Mouse (Mus musculus): ENCODE results near the gene Rps19.
A peak's percentile ranks its signal among the peaks of the same experiment; 100 is the strongest.
"Not testable (repeated sequence)": the region's sequence is repeated elsewhere in the genome, so short reads cannot be mapped to it uniquely, and the experiment has no call there.

Gene Rps19

GRCm38 (mm10) chr7:24869532-24870165 is 14.5 kb upstream of the Rps19 start, which contains the start of the genes Lypd4 and Dmrtc2:
Gene Lypd4 (minus strand): TSS chr7:24869941.
Gene Dmrtc2 (plus strand): TSS chr7:24870057.
- no peak for DNase-seq (ENCODE audit: low read depth in 2 of 2, low spot score in 2 of 2)

GRCm38 (mm10) chr7:24877588-24877987 is 6.6 kb upstream of the Rps19 start:
- DNase-seq (ENCODE audit: low read depth in 2 of 2, low spot score in 2 of 2), result no peak

GRCm38 (mm10) chr7:24879620-24880019 is 4.6 kb upstream of the Rps19 start:
- no peak for DNase-seq (ENCODE audit: low read depth in 2 of 2, low spot score in 2 of 2)

GRCm38 (mm10) chr7:24882416-24883199 is 1.6 kb upstream of the Rps19 start:
- DNase-seq (ENCODE audit: low read depth in 2 of 2, low spot score in 2 of 2), result no peak

GRCm38 (mm10) chr7:24884693-24885291 is 621 bp downstream of the Rps19 start:
- no peak for DNase-seq (ENCODE audit: low read depth in 2 of 2, low spot score in 2 of 2)

- no peak for DNase-seq (ENCODE audit: low read depth in 2 of 2, low spot score in 2 of 2)
Observed at GRCm38 (mm10) chr7:24885468-24886307, 1.5 kb downstream of the Rps19 start.

- DNase-seq (ENCODE audit: low read depth in 2 of 2, low spot score in 2 of 2), result no peak
Observed at GRCm38 (mm10) chr7:24886308-24886633, 2.1 kb downstream of the Rps19 start.

- no peak for DNase-seq (ENCODE audit: low read depth in 2 of 2, low spot score in 2 of 2)
Observed at GRCm38 (mm10) chr7:24887096-24887495, 2.9 kb downstream of the Rps19 start.

GRCm38 (mm10) chr7:24889431-24890220 is 5.5 kb downstream of the Rps19 start:
- no peak for DNase-seq (ENCODE audit: low read depth in 2 of 2, low spot score in 2 of 2)

- DNase-seq (ENCODE audit: low read depth in 2 of 2, low spot score in 2 of 2), result peak; percentile 67 to 74
Observed at GRCm38 (mm10) chr7:24890281-24891216, 6.4 kb downstream of the Rps19 start.

GRCm38 (mm10) chr7:24891241-24892124 is 7.3 kb downstream of the Rps19 start:
- DNase-seq (ENCODE audit: low read depth in 2 of 2, low spot score in 2 of 2), result no peak

GRCm38 (mm10) chr7:24892125-24892583 is 8.0 kb downstream of the Rps19 start:
- no peak for DNase-seq (ENCODE audit: low read depth in 2 of 2, low spot score in 2 of 2)

GRCm38 (mm10) chr7:24895749-24896148 is 11.6 kb downstream of the Rps19 start:
- DNase-seq (ENCODE audit: low read depth in 2 of 2, low spot score in 2 of 2), result not testable (repeated sequence)

GRCm38 (mm10) chr7:24896269-24896668 is 12.1 kb downstream of the Rps19 start:
- no peak for DNase-seq (ENCODE audit: low read depth in 2 of 2, low spot score in 2 of 2)

GRCm38 (mm10) chr7:24897224-24897623 is 13.1 kb downstream of the Rps19 start, which contains the start of gene Cd79a:
Gene Cd79a (plus strand): TSS chr7:24897381.
- DNase-seq (ENCODE audit: low read depth in 2 of 2, low spot score in 2 of 2), result no peak

- no peak for DNase-seq (ENCODE audit: low read depth in 2 of 2, low spot score in 2 of 2)
Observed at GRCm38 (mm10) chr7:24897959-24898358, 13.8 kb downstream of the Rps19 start.

- no peak for DNase-seq (ENCODE audit: low read depth in 2 of 2, low spot score in 2 of 2)
Observed at GRCm38 (mm10) chr7:24901114-24901513, 16.9 kb downstream of the Rps19 start.

- peak in 1 of 2 experiments; percentile 35 for DNase-seq (ENCODE audit: low read depth in 2 of 2, low spot score in 2 of 2)
Observed at GRCm38 (mm10) chr7:24901842-24902241, 17.7 kb downstream of the Rps19 start.
